Mouse (Mus musculus): ENCODE data around the gene 8030474K03Rik. TPM values are rescaled to one million over a fixed set of nuclear protein-coding genes. Genes with fewer than 3 reads are reported as not detected.

The 8030474K03Rik gene
- polyA plus RNA-seq (2015; fragmentation: Nextera tagmentation; extraction: Ambion mirVana) = 0.28 TPM in 1 of 2 replicates, not detected in the other

GRCm38 (mm10) chrX:101794342-101794741 lies at the start of gene 8030474K03Rik, which contains the start of gene Gm4779:
Gene 8030474K03Rik, plus strand, starts transcription at chrX:101794656.
Gene Gm4779, minus strand, starts transcription at chrX:101794423.

Other genes with a start within 250 kb of the 8030474K03Rik start
- 41.3 and 82.1 TPM in 2 replicates for gene Ogt, start 154.6 kb upstream of the 8030474K03Rik start, polyA plus RNA-seq (2015; fragmentation: Nextera tagmentation; extraction: Ambion mirVana)
- 0.50 TPM in 1 of 2 replicates, not detected in the other for gene Cxcr3, start 60.4 kb upstream of the 8030474K03Rik start, polyA plus RNA-seq (2015; fragmentation: Nextera tagmentation; extraction: Ambion mirVana)
- gene Gm4779, start 233 bp upstream of the 8030474K03Rik start, polyA plus RNA-seq (2015; fragmentation: Nextera tagmentation; extraction: Ambion mirVana) = 0.08 TPM in 1 of 2 replicates, not detected in the other
- gene Nhsl2, start 54.7 kb downstream of the 8030474K03Rik start, polyA plus RNA-seq (2015; fragmentation: Nextera tagmentation; extraction: Ambion mirVana) = 4.0 and 5.4 TPM in 2 replicates

Measured in adrenal gland, postnatal 0 days (tissue).